Mouse (Mus musculus): ENCODE results near the gene Sf3a2.

Gene Sf3a2

DNA sequence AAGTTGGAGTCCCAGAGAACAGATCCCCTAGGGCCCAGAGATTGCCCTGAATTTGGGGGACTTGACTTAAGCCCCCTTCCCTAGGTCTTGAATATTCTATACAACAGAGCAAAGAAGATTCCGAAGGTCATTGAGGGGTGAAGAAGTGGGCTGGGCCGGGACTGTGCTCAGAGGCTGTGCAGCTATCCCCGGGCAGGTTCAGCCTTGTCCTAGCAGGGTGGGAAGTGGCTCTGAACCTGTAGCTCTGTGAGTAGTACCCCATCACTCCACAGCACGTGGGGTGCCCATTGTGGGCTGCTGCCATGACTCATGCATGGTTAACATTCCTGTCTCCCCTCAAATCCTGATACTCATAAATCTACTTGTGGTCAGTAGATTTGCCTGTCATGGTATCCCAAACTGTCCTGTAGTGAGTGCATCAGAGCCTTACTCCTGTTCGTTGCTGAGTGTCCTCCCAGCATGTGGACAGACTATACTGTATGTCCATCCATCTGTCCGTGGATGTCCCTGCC, 21.6 kb upstream of the Sf3a2 start:
- DNase-seq = no peak

DNA sequence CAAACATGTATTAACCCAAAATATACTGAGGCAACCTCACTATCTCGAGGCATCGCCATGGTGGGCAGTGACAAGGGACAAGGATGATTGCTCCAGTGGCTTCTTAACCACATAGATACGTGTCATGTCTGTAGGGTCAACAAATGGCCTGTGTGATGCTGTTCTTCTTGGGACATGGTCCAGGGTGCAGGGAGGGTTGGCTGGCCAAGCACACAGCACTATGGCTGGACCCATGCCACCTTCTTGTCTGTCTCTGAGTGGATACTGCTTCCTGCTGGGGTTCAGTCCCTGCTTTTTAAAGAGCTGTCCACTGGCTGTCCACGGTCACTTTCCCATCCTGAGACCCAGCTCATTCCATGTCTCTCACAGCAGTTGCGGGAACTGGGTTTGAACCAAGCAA, 20.9 kb upstream of the Sf3a2 start:
- DNase-seq = no peak

DNA sequence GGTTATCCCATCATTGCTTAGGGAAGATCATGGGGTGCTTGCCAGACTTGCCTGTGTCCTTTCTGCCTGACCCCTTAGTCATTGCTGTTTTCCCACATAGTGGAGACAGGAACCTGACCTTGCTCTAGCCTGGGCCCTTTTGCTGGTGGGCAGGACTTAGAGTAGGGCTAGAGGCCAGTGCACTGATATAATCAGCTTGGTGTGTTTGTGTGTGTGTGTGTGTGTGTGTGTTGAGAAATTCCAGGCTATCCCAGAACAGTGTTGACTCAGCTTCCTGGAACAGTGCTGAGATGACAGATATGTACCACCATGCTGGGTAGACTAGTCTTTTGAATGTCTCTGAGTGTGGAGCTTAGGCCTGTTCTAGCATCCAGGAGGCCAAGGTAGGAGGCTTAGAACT, 18.4 kb upstream of the Sf3a2 start:
- DNase-seq = no peak

DNA sequence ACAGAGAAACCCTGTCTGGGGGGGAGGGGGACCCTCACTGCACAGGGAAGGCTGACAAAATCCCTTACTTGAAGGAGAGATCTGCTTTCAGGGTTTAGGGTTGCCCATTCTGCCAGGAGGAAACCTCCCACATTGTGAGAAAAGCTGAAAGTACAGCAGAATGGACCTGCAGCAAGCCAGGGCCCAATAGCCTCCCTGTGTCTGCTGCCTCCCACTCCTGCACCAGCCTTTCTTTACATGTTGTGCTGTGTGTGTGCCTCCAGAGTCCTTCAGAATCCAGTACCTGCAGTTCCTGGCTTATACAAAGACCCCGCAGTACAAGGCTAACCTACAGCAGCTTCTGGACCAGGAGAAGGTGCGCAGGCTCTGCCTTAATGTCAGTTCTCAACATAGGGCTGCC, 13.7 kb upstream of the Sf3a2 start:
- DNase-seq = no peak

DNA sequence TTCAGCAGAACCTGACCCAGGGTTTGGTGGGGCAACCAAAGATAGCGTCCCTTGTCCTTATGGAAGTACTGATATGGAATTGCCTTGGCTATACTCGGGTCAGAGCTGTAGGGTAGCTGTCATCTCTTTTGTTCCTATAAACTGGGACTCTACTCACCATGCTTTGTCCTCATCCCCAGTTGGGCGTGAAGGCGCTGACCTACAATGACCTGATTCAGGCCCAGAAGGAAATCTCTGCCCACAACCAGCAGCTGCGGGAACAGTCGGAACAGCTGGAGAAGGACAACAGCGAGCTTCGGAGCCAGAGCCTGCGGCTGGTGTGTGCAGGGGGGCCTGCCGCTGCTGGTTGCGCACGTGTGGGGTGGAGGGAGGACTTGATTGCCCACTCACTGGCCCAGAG, 13.1 kb upstream of the Sf3a2 start:
- no peak for DNase-seq

DNA sequence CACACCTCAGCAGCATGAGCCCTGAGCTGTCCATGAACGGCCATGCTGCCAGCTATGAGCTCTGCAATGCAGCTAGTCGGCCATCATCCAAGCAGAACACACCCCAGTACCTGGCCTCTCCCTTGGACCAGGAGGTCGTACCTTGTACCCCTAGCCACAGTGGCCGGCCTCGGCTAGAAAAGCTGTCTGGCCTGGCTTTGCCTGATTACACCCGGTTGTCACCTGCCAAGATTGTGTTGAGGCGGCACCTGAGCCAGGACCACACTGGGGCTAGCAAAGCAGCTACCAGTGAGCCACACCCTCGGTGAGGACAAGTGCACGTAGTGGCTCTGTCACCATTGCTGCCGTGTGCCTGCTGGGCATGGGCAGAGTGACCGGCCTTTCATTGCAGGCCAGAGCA, 12.0 kb upstream of the Sf3a2 start:
- no peak for DNase-seq

DNA sequence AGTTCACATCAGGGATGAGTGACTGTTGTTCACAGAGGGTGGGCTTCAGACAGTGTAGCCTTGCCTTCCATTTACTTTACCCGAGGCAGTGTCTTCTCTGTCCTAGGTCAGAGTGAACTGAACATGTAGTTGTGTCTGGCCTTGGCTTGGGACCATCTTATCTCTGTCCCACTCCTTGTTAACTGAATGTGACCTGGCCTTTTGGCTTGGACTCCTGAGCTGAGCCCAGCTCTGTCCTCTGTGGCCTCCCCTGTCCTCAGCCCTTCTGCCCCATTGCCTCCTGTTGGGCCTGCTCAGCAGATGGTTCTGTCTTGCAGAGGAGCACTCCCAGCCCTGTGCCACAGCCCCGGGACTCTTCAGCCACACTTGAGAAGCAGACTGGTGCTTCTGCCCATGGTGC, 10.5 kb upstream of the Sf3a2 start:
- no peak for DNase-seq

DNA sequence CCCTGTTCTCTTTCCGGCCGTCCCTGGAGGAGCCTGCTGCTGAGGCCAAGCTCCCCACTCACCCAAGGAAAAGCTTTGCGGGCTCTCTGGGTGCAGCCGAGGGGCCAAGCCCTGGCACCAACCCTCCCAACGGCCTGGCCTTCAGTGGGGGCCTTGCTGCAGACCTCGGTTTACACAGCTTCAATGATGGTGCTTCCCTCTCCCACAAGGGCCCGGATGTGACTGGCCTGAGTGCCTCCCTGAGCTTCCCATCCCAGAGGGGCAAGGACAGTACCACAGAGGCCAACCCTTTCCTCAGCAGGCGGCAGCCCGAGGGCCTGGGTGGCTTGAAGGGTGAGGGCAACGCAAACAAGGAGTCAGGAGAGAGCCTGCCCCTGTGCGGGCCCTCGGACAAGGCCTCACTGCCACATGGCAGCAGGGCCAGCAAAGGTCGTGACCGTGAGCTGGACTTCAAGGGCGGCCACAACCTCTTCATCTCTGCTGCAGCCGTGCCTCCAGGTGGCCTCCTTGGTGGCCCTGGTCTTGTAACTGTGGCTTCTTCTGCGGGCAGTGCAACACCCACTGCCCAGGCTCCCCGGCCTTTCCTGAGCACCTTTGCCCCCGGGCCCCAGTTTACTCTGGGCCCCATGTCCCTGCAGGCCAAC, 7.1 kb upstream of the Sf3a2 start:
- no peak for DNase-seq

DNA sequence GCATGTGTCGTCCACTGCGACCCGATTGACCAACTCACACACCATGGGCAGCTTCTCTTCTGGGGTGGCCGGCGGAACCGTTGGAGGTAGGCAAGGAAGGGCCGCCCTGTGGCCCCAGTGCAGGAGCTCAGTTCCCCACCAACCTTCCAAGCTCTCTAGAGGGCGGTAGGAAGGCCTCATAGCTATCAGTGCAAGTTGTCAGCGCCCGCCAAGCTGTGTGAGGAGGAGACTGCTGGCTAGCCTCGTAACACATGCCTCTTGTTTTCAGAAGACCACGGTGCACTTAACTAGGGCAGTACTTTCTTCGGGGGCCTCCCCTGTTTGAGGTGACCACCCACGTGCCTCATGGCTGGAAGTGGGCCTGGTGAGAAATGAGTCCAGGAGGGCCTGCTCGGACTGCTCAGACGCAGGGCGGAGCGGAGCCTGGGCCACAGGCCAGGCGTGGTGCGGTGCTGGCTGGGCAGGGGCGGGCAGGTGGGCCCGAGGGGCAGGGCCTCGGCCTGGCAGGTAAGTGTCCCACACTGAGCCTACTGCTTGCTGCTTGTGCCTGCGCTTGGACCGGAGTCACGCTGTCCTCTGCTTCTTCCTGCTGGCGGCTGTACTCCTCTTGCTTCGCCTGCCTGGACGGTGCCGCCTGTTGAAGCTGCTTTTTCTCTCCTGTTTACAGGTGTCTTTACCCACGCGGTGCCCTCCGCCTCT, 6.4 kb upstream of the Sf3a2 start:
- DNase-seq = no peak

DNA sequence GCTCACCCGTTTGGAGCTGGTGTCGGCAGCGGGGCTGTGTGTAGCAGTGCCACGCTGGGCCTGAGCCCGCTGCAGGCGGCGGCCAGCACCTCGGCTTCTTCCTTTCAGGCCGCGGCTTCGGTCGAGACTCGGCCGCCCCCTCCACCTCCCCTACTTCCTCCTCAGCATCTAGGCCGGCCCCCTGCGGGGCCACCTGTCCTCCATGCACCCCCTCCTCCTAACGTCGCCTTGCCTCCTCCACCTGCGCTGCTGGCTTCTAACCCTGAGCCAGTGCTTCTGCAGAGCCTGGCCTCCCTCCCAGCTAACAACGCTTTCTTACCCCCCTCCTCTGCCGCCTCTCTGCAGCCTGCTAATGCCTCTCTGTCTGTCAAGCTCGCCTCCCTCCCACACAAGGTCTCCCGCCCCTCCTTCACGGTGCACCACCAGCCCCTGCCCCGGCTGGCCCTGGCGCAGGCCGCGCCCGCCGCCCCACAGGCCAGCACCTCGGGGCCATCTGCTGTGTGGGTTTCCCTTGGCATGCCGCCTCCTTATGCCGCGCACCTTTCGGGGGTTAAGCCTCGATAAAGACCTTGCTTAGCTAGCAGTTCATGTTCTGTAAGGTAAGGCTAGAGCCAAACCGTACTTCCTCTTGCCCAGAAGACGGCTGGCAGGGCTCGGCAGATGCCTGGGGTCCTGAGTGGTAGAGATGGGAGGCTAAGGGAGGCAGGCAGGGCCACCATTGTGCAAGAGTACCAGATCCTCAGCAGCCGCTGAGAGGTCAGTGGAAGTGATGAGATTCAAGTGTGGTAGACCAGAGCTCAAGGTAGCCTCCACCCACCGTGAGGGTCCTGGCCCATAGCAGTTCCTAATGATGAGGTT, 5.6 kb upstream of the Sf3a2 start:
- no peak for DNase-seq

DNA sequence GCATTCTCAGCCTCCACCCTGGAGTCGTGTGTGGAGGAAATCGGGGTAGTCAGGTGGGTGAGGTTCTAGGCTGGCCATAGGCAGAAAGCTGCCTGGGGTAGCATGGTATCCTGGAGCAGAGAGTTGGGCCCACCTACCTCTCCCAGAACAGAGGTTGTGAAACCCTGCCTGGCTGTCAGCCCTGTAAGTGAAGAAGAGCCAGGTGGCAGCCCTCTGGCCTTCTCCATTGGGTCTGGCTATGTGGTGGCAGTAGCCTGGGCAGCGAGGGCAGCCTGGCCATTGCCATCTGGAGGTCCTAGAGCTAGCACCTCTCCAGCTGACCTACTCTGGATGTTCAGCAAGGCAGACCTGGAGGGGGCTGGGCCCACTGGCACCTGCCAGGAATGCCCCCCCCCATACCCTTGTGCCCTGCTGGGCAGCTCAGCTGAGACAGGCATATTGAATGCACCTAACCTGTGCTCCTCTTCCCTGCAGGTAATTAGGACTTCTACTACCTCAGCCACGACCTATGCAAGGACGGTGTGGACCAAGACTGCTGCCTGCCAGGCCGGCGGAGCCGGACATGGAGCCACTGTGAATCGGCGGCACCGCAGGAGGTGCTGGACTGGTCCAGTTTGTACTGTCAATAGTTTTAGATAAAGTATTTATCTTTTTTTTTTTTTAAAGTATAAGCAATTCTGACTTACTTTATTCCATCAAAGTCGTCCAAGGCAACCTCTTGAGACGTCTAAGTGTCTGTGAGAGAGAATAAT, 4.8 kb upstream of the Sf3a2 start:
- DNase-seq = no peak

DNA sequence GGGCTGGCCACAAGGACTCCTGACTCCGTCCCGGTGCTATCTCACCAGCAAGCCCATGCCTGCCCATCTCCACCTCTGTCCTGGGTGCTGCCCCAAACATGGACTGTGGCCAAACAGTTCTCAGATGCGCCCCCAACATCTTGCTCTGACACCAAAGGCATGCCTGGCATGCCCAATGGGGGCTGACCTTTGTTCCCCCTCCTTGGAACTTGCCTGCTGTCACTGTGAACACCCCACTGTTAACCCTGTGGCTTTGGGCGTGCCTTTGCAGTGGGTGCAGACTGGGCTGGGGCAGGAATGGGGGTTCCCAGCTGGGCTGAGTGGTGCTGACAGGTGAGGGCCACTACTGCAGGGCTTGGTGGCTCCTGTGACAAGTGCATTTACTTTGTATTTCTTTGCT, 4.2 kb upstream of the Sf3a2 start:
- no peak for DNase-seq

DNA sequence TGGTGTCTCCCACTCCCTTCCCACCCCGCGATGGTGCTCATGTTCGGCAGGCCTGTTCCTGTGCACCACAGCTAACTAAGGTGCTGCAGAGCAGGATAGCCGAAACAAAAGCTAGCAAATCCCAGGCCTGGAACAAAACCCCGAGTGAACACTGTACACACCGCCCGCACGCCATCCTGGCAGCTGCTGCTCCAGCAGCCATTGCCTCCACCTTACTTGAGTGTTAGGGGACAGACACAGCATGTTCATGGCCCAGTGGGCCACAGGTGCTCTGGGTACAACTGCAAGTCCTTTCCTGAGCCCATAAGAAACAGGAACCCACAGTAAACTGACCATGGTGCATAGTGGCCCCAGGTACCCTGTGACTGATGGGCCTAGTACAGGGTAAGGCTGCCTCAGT, 3.2 kb upstream of the Sf3a2 start:
- DNase-seq = no peak

DNA sequence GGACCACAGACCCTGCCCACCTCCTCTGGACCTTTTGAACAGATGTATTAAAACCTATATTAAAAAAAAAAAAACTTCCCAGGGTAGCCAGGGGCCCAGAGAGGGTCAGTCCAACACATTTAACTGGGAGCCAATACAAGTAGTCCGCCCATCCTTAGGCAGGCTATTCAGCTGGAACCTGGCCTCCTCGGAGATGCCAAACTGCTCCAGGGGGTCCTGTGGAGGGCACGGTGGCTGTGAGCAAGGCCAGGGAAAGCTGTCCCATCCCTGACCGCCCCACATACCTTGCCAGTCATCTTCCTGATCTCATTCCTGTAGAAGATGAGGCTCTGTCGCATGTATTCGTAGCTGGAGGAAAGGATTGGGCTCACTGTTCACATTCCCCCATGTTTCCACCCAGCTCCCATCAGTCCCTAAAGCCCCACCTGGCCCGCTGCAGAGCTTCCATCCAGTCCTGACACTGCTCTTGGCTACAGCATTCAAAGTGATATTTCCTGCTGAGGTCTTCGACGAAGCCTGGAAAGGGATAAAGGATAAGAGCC, 1.6 kb upstream of the Sf3a2 start:
- no peak for DNase-seq

DNA sequence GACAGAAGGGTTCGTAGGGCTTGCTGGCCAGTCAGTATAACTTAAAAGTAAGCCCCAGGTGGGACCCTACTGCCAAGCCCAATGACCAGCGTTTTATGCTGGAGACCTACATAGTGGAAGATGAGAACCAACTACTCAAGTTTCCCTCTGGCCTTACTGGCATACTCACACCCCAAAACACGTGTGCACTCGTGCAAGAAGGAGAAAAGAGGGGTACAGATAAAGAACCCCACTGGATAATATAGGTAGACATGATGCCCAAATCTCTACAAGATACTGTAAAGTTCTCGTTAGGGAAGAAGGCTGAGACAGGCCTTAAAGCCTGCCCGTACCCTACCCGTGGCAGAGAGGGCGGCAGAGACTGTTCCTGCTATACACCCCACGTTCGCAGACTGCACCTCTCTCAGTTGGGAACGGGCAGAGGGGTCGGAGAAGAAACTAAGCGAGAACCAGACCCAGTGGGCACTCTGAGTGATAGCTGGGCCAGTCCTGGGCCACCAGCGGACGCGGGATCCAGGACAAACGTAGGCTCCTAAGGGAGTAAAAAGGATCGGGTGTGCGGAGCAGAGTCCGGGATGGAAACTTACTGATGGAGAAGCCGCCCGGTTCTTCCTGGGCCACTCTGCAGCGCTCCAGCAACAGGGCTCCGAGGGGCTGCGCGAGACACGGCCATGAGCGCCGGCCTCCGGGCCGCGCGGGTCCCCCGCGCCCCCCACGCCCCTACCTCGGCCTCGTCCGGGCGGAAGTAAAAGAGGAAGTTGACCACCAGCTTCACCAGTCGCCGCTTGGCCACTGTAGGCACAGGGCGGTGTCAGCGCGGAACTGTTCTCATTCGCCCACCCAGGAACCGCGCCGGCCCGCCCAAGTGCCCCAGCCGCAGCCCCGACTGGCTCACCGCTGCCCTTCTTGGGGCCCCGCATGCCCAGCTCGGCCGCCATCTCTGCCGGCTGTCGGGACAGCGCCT, 530 bp upstream of the Sf3a2 start:
- no peak for DNase-seq

DNA sequence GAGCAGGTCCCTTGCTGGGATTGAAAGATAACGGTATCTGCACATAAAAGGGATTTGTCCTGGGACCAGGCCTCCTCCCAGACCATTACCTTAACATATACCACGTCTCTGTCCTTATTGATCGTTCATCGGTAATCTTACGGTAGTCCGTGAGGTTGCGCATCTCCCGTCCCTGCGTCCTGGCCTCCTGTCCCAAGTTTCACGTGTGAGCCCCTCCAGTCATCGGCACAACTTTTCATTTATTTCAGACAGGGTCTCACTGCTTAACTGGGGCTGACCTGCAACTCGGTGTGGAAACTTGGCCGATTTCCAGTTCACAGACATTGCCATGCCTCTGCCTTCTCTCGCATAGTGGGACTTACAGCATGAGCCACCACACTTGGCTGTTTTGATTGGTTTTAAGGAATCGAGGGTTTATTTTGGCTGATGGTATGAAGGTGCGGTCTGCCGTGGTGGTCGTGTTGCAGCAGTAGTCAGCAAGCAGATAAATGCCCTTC, 1.1 kb downstream of the Sf3a2 start:
- no peak for DNase-seq

DNA sequence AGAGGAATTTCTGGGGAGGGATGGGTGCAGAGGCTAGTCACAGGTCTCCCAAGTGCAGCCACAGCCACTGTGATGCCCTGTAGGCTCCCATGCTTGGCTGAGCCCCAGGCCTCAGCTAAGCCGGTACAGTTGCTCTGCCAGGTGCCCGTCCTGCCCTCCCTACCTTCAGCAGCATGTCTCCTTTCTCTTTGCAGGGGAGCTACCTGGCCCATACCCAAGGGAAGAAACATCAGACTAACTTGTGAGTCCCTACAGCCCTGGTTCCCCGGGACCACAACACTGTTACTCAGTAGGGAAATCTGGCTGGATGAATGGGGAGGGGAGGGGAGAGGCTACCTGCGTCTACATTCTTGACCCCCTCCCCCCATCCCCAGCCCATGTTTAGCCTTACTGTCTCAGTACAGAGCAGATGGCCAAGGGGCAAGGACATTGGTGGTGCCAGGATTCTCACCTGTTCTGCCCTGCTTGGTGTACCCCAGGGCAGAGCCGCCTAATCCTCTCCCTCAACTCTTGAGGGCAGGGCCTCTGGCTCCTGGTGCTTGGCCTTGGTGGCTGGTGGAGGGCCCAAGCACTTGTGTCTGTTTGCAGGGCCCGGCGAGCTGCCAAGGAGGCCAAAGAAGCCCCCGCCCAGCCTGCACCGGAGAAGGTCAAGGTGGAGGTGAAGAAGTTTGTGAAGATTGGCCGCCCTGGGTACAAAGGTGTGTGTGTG, 4.4 kb downstream of the Sf3a2 start:
- peak; percentile 6 for DNase-seq

DNA sequence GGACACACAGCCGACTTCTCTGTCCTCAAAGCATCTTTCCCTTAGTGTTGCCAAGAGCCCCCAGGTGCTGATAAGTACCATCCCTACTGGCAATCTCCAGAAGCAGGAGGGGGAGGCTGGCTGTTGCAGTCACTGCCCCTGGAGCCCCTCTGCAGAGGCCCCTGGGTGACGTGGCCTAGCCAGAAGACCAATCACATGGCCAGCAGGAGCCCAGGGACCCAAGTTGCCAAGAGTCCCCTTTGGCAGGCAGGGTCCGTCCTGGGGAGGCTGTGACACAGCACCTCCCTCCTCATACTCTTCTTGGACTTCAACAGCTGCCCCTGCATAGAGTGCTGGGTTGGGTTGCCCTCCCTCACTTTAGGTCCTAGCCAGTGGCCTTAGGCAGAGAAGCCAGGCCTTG, 5.0 kb downstream of the Sf3a2 start:
- DNase-seq = peak; percentile 4

DNA sequence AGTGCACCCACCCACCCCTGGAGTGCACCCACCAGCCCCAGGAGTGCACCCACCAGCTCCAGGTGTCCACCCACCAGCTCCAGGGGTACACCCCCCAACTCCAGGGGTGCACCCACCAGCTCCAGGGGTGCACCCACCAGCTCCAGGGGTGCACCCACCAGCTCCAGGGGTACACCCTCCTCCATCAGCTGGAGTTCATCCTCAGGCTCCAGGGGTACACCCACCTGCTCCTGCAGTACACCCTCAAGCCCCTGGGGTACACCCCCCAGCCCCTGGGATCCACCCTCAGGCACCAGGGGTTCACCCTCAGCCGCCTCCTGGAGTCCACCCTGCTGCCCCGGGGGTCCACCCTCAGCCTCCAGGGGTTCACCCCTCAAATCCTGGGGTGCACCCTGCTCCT, 6.3 kb downstream of the Sf3a2 start:
- peak; percentile 3 for DNase-seq

DNA sequence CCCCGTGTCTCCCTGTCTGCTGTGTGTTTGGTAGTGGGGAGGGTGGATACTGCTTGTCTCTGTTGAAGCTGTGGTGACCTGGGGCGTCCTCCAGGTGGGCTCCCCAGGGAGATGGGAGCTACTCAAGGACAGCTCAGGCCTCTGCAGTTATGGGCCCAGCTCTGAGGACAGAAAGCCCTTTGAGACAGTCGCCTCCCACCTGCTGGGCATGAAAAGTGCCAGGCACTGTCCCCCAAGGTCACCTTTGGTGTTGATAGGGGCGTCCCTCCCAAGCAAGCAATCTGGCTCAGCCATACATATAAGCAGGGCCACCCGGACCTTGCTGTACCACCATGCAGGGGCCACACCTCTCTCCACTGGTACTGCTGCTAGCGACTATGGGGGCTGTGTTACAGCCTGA, 6.9 kb downstream of the Sf3a2 start, which contains the start of gene Amh:
Gene Amh, plus strand, starts transcription at position 328 of the 400 bp plus-strand sequence.
- DNase-seq = peak; percentile 4

DNA sequence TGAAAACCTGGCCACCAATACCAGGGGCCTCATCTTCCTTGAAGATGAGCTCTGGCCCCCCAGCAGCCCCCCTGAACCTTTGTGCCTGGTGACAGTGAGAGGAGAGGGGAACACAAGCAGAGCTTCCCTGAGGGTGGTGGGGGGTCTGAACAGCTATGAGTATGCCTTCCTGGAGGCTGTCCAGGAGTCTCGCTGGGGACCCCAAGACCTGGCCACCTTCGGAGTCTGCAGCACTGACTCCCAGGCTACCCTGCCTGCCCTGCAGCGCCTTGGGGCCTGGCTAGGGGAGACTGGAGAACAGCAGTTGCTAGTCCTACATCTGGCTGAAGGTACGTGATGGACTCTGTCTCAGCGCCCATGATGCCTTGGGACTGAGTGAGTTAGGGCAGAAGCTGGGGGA, 7.3 kb downstream of the Sf3a2 start:
- peak; percentile 7 for DNase-seq
